Mouse (Mus musculus) small intestine, adult 2 months (tissue): ENCODE data around the gene Ogfod3.

Experiments used
- CTCF ChIP-seq: fragments of 200-500 bp; IDR thresholded peaks from 2 replicates; pipeline ENCODE4 v1.5.1; 2012; ENCODE audit warnings: low read depth, mild to moderate bottlenecking, control low read depth, inconsistent platforms, low read length, moderate library complexity, mixed read lengths; ENCODE audit not compliant: insufficient replicate concordance, insufficient read length; ENCODE audit errors: extremely low read depth
- POLR2A ChIP-seq: fragments of 200-500 bp; IDR thresholded peaks from 2 replicates; pipeline ENCODE4 v1.6.1; 2012; ENCODE audit warnings: low read depth, mild to moderate bottlenecking, control low read depth, inconsistent platforms, low read length, moderate library complexity

GRCm38 (mm10) chr11:121216831-121217230 is 12.3 kb upstream of the Ogfod3 start:
- TF ChIP-seq CTCF, result no peak
- no peak for TF ChIP-seq POLR2A
